8 mouse cellular contexts compared by ENCODE assay signal in genomic region chr7:45705443-45705864, GRCm38 (mm10). TPM values are rescaled to one million over a fixed set of nuclear protein-coding genes. Genes with fewer than 3 reads are reported as not detected.
A peak's percentile ranks its signal among the peaks of the same experiment; 100 is the strongest.
DNase-seq lines count a peak whose midpoint lies in the region; ATAC-seq and TF ChIP-seq lines count a peak whose summit lies in the region.

No protein-coding gene starts in this region.

- in situ Hi-C loops in CH12.LX (cut with MboI; ENCODE audit: low pct_ligation_motif_present, low pct_unique_long_range_greater_than_20kb, low sequenced_read_pairs), result no loop called here

- peak overlapping the region; percentile 96 for H3K4me3 ChIP-seq in cerebellum, adult 2 months (replicated peaks; ENCODE audit: insufficient read depth, low read depth, low read length)
- H3K4me3 ChIP-seq in CH12.LX (replicated peaks in 1 of 3; ENCODE audit: low read depth in 2 of 3, low read length in 2 of 3, poor library complexity in 1 of 3), result peak overlapping the region; percentile 65 to 77 (median 73)
- peak overlapping the region; percentile 72 for H3K4me3 ChIP-seq in heart, embryonic 15.5 days
- peak overlapping the region; percentile 51 for H3K4me3 ChIP-seq in lung, postnatal 0 days (ENCODE audit: low read depth, low read length)

- TF ChIP-seq CTCF in cerebellum, adult 2 months (IDR thresholded peaks at IDR 0.05; ENCODE audit: borderline replicate concordance, insufficient read depth, low read depth, low read length), result no peak
- no peak for TF ChIP-seq CTCF in CH12.LX (conservative IDR thresholded peaks at IDR 0.05 in 1 of 2, IDR thresholded peaks at IDR 0.05 in 1 of 2; ENCODE audit: low read depth in 2 of 2, low read length in 2 of 2)
- TF ChIP-seq CTCF in lung, postnatal 0 days (IDR thresholded peaks at IDR 0.05), result peak; percentile 24; the same call in 1 of the 2 replicates

- H3K27me3 ChIP-seq in cerebellum, adult 2 months (ENCODE audit: control insufficient read depth, insufficient read depth, low read length), result no peaks in the 10 kb centered on the region
- no peaks in the 10 kb centered on the region for H3K27me3 ChIP-seq in CH12.LX (replicated peaks)
- H3K27me3 ChIP-seq in heart, embryonic 15.5 days, result peaks cover 5% of the 10 kb centered on the region
- peaks cover 1% of the 10 kb centered on the region; the same call in 1 of the 2 replicates for H3K27me3 ChIP-seq in lung, postnatal 0 days (replicated peaks; ENCODE audit: insufficient read depth, low read length)

- no peak for TF ChIP-seq RAD21 in CH12.LX (IDR thresholded peaks at IDR 0.05; ENCODE audit: low read depth, low read length)

- peak overlapping the region; percentile 96 for H3K27ac ChIP-seq in cerebellum, adult 2 months (ENCODE audit: insufficient read depth, low read length)
- peak overlapping the region; percentile 31; the same call in 1 of the 2 replicates for H3K27ac ChIP-seq in CH12.LX (ENCODE audit: insufficient read depth, low read depth)
- H3K27ac ChIP-seq in heart, embryonic 15.5 days, result peak overlapping the region; percentile 92
- peak overlapping the region; percentile 70 for H3K27ac ChIP-seq in lung, postnatal 0 days (ENCODE audit: low read length)

- ATAC-seq in heart, embryonic 15.5 days (replicated peaks; ENCODE audit: insufficient number of reproducible peaks, insufficient read depth, low FRiP score, low read depth), result no peak
- no peak; the same call in 1 of the 2 replicates for ATAC-seq in lung, postnatal 0 days
- ATAC-seq in monocyte, adult 5-6 weeks (replicated peaks; ENCODE audit: insufficient number of reproducible peaks, low FRiP score, low TSS enrichment, poor library complexity, severe bottlenecking), result no peak

- no peak for TF ChIP-seq EP300 in CH12.LX (IDR thresholded peaks at IDR 0.05; ENCODE audit: low read length)
- TF ChIP-seq EP300 in lung, postnatal 0 days (IDR thresholded peaks at IDR 0.05), result no peak

- dilution Hi-C loops in CH12.LX (cut with MboI; ENCODE audit: extremely low pct_ligation_motif_present, extremely low pct_unique_long_range_greater_than_20kb, low sequenced_read_pairs), result no loop called here

- H3K36me3 ChIP-seq in CH12.LX (replicated peaks in 1 of 2; ENCODE audit: control insufficient read depth in 1 of 2, insufficient read depth in 1 of 2, low read length in 1 of 2), result peaks cover 3 to 17% of the 10 kb centered on the region in 2 experiments
- H3K36me3 ChIP-seq in heart, embryonic 15.5 days, result peaks cover 4% of the 10 kb centered on the region; the same call in 1 of the 2 replicates
- 0 out of 2 replicates have a peak, but pooled peaks cover 3% of the 10 kb centered on the region for H3K36me3 ChIP-seq in lung, postnatal 0 days (ENCODE audit: insufficient read depth, low read length)

- peak overlapping the region; percentile 99 for H3K4me2 ChIP-seq in CH12.LX (ENCODE audit: insufficient read depth, low read depth, poor library complexity, severe bottlenecking)
- H3K4me2 ChIP-seq in heart, embryonic 15.5 days, result peak overlapping the region; percentile 98
- H3K4me2 ChIP-seq in lung, postnatal 0 days (replicated peaks; ENCODE audit: low read depth, low read length), result peak overlapping the region; percentile 95

- H3K9me3 ChIP-seq in CH12.LX (replicated peaks; ENCODE audit: low read length), result no peaks in the 10 kb centered on the region
- H3K9me3 ChIP-seq in heart, embryonic 15.5 days (replicated peaks), result no peaks in the 10 kb centered on the region
- H3K9me3 ChIP-seq in lung, postnatal 0 days (ENCODE audit: low read length), result no peaks in the 10 kb centered on the region

- H3K79me2 ChIP-seq in CH12.LX (replicated peaks; ENCODE audit: control insufficient read depth, extremely low read depth, insufficient read depth, poor library complexity, severe bottlenecking), result no peaks in the 10 kb centered on the region

- no peak for DNase-seq in cerebellum, adult 2 months
- DNase-seq in cerebellum, postnatal 14 days, result no peak
- no peak for DNase-seq in CH12.LX (ENCODE audit: extremely low read depth)
- no peak for DNase-seq in lung, postnatal 0 days (ENCODE audit: low spot score)
- DNase-seq in thymus, postnatal 0 days (ENCODE audit: low spot score), result peak; percentile 51
- DNase-seq in cerebellum, adult 18-20 months, result no peak

- WGBS in cerebellum, adult 2 months, result under 1% methylated on average over 21 of the region's 21 CpGs
- 2% methylated on average over 21 of the region's 21 CpGs for WGBS in heart, embryonic 15.5 days
- under 1% methylated on average over 21 of the region's 21 CpGs for WGBS in lung, postnatal 0 days

- H3K9ac ChIP-seq in CH12.LX (ENCODE audit: insufficient read depth, low read depth), result peak overlapping the region; percentile 74
- peak overlapping the region; percentile 91 for H3K9ac ChIP-seq in heart, embryonic 15.5 days
- peak overlapping the region; percentile 39; the same call in 1 of the 2 replicates for H3K9ac ChIP-seq in lung, postnatal 0 days (replicated peaks; ENCODE audit: low read depth)

- H3K4me1 ChIP-seq in cerebellum, adult 2 months (ENCODE audit: control insufficient read depth, insufficient read depth, low read length), result peaks cover 28% of the 10 kb centered on the region
- H3K4me1 ChIP-seq in CH12.LX (ENCODE audit: control insufficient read depth in 1 of 2, insufficient read depth in 2 of 2), result peaks cover 2 to 60% of the 10 kb centered on the region in 2 experiments; a peak in 3 of 4 replicates
- peaks cover 59% of the 10 kb centered on the region for H3K4me1 ChIP-seq in heart, embryonic 15.5 days (replicated peaks)
- peaks cover 36% of the 10 kb centered on the region for H3K4me1 ChIP-seq in lung, postnatal 0 days (ENCODE audit: insufficient read depth, low read depth, low read length)

- no peak for TF ChIP-seq POLR2A in cerebellum, adult 2 months (IDR thresholded peaks at IDR 0.05; ENCODE audit: borderline replicate concordance, insufficient read depth, low read length)
- TF ChIP-seq POLR2A in CH12.LX (IDR thresholded peaks at IDR 0.05; ENCODE audit: low read depth, low read length), result no peak

TF ChIP-seq in CH12.LX, 34 proteins besides CTCF, POLR2A, EP300 and RAD21 (continues in another document):
- TF ChIP-seq USF1 (IDR thresholded peaks at IDR 0.05; ENCODE audit: low read depth, low read length) (no peak), GABPA (IDR thresholded peaks at IDR 0.05; ENCODE audit: insufficient replicate concordance, low read depth, low read length) (no peak), USF2 (conservative IDR thresholded peaks at IDR 0.05; ENCODE audit: low read depth, low read length) (no peak), RCOR1 (conservative IDR thresholded peaks at IDR 0.05; ENCODE audit: low read depth, low read length) (no peak), KAT2A (IDR thresholded peaks at IDR 0.05; ENCODE audit: insufficient replicate concordance, low read length) (no peak), MAZ (IDR thresholded peaks at IDR 0.05; ENCODE audit: low read depth, low read length) (no peak)

RNA-seq across cellular contexts. Expression of gene Dbp, which starts 0.6 kb away (rescaled TPM):
- polyA plus RNA-seq in cerebellum, adult 2 months (2012; rRNA removed), result 222 and 239 TPM in 2 replicates
- total RNA-seq in CH12.LX (2012; rRNA removed) (7.9 and 8.5 TPM in 2 replicates), CH12.LX (2014; rRNA removed) (11.0 and 12.4 TPM in 2 replicates)
- 7.2 and 10.4 TPM in 2 replicates for polyA plus RNA-seq in CH12.LX (2012; ENCODE audit: insufficient read length, low read depth)
- 3.0 and 4.3 TPM in 2 replicates for polyA plus RNA-seq in heart, embryonic 15.5 days (2015; fragmentation: Nextera tagmentation; extraction: Ambion mirVana)
- 6.8 and 9.4 TPM in 2 replicates for polyA plus RNA-seq in lung, postnatal 0 days (2015; fragmentation: Nextera tagmentation; extraction: Ambion mirVana)
- 10.6 and 13.4 TPM in 2 replicates for polyA plus RNA-seq in thymus, postnatal 0 days (2015; fragmentation: Nextera tagmentation; extraction: Ambion mirVana)
- 4.3 to 13.1 TPM (median 4.5 TPM) in 3 replicates for total RNA-seq in monocyte, adult 5-6 weeks (2017)

RNA-seq across cellular contexts. Expression of gene Car11, which starts 5.8 kb away (rescaled TPM):
- 164 and 166 TPM in 2 replicates for polyA plus RNA-seq in cerebellum, adult 2 months (2012; rRNA removed)
- total RNA-seq in CH12.LX (2012; rRNA removed) (0.25 TPM in 1 of 2 replicates, not detected in the other), CH12.LX (2014; rRNA removed) (not detected in 2 replicates)
- polyA plus RNA-seq in CH12.LX (2012; ENCODE audit: insufficient read length, low read depth), result 0.61 TPM in 1 of 2 replicates, not detected in the other
- polyA plus RNA-seq in heart, embryonic 15.5 days (2015; fragmentation: Nextera tagmentation; extraction: Ambion mirVana), result 5.1 and 6.0 TPM in 2 replicates
- polyA plus RNA-seq in lung, postnatal 0 days (2015; fragmentation: Nextera tagmentation; extraction: Ambion mirVana), result 1.5 and 2.4 TPM in 2 replicates
- polyA plus RNA-seq in thymus, postnatal 0 days (2015; fragmentation: Nextera tagmentation; extraction: Ambion mirVana), result 0.35 and 0.36 TPM in 2 replicates
- not detected in 3 replicates for total RNA-seq in monocyte, adult 5-6 weeks (2017)

RNA-seq across cellular contexts. Expression of gene Rpl18, which starts 9.8 kb away (rescaled TPM):
- 350 and 359 TPM in 2 replicates for polyA plus RNA-seq in cerebellum, adult 2 months (2012; rRNA removed)
- total RNA-seq in CH12.LX (2012; rRNA removed), result 3,614 and 3,766 TPM in 2 replicates
- 3,153 and 3,204 TPM in 2 replicates for total RNA-seq in CH12.LX (2014; rRNA removed)
- polyA plus RNA-seq in CH12.LX (2012; ENCODE audit: insufficient read length, low read depth), result 2,393 and 2,438 TPM in 2 replicates
- 540 and 572 TPM in 2 replicates for polyA plus RNA-seq in heart, embryonic 15.5 days (2015; fragmentation: Nextera tagmentation; extraction: Ambion mirVana)
- polyA plus RNA-seq in lung, postnatal 0 days (2015; fragmentation: Nextera tagmentation; extraction: Ambion mirVana), result 720 and 782 TPM in 2 replicates
- 1,315 and 1,426 TPM in 2 replicates for polyA plus RNA-seq in thymus, postnatal 0 days (2015; fragmentation: Nextera tagmentation; extraction: Ambion mirVana)
- total RNA-seq in monocyte, adult 5-6 weeks (2017), result 966 to 1,078 TPM (median 1,028 TPM) in 3 replicates

RNA-seq across cellular contexts. Expression of gene Sec1, which starts 11.3 kb away (rescaled TPM):
- polyA plus RNA-seq in cerebellum, adult 2 months (2012; rRNA removed), result 0.29 and 0.64 TPM in 2 replicates
- total RNA-seq in CH12.LX (2012; rRNA removed) (0.04 and 0.08 TPM in 2 replicates), CH12.LX (2014; rRNA removed) (0.18 and 0.26 TPM in 2 replicates)
- 0.33 and 0.46 TPM in 2 replicates for polyA plus RNA-seq in CH12.LX (2012; ENCODE audit: insufficient read length, low read depth)
- 0.13 and 0.34 TPM in 2 replicates for polyA plus RNA-seq in heart, embryonic 15.5 days (2015; fragmentation: Nextera tagmentation; extraction: Ambion mirVana)
- polyA plus RNA-seq in lung, postnatal 0 days (2015; fragmentation: Nextera tagmentation; extraction: Ambion mirVana), result 1.0 and 2.0 TPM in 2 replicates
- polyA plus RNA-seq in thymus, postnatal 0 days (2015; fragmentation: Nextera tagmentation; extraction: Ambion mirVana), result 0.30 and 0.53 TPM in 2 replicates
- not detected in 3 replicates for total RNA-seq in monocyte, adult 5-6 weeks (2017)

RNA-seq across cellular contexts. Expression of gene Sphk2, which starts 12.3 kb away (rescaled TPM):
- 27.7 and 29.3 TPM in 2 replicates for polyA plus RNA-seq in cerebellum, adult 2 months (2012; rRNA removed)
- total RNA-seq in CH12.LX (2012; rRNA removed) (16.6 and 19.2 TPM in 2 replicates), CH12.LX (2014; rRNA removed) (7.3 and 9.4 TPM in 2 replicates)
- polyA plus RNA-seq in CH12.LX (2012; ENCODE audit: insufficient read length, low read depth), result 21.8 and 22.4 TPM in 2 replicates
- 13.7 and 21.0 TPM in 2 replicates for polyA plus RNA-seq in heart, embryonic 15.5 days (2015; fragmentation: Nextera tagmentation; extraction: Ambion mirVana)
- polyA plus RNA-seq in lung, postnatal 0 days (2015; fragmentation: Nextera tagmentation; extraction: Ambion mirVana), result 17.9 and 18.2 TPM in 2 replicates
- polyA plus RNA-seq in thymus, postnatal 0 days (2015; fragmentation: Nextera tagmentation; extraction: Ambion mirVana), result 19.8 and 21.8 TPM in 2 replicates
- 11.0 to 15.9 TPM (median 11.5 TPM) in 3 replicates for total RNA-seq in monocyte, adult 5-6 weeks (2017)

Comparison
In these comparisons a context has a peak if more than half of its experiments do, and no peak if none do; other contexts are left out.
1. H3K27ac ChIP-seq: peak in every context shown above with its lines; median percentile 96 in cerebellum, adult 2 months; 92 in heart, embryonic 15.5 days; 70 in lung, postnatal 0 days; 31 in CH12.LX.
2. H3K9ac ChIP-seq: peak in every context shown above with its lines; median percentile 91 in heart, embryonic 15.5 days; 74 in CH12.LX; 39 in lung, postnatal 0 days.
3. RNA of gene Dbp, which starts 0.6 kb away (polyA plus RNA-seq): 222 to 239 TPM in cerebellum, adult 2 months; 10.6 to 13.4 TPM in thymus, postnatal 0 days, 7.2 to 10.4 TPM in CH12.LX, 6.8 to 9.4 TPM in lung, postnatal 0 days and 3.0 to 4.3 TPM in heart, embryonic 15.5 days; every median in the first group is over 10 times any median in the second.
4. RNA of gene Car11, which starts 5.8 kb away (polyA plus RNA-seq): 164 to 166 TPM in cerebellum, adult 2 months; 5.1 to 6.0 TPM in heart, embryonic 15.5 days, 1.5 to 2.4 TPM in lung, postnatal 0 days, 0.35 to 0.36 TPM in thymus, postnatal 0 days and 0.61 TPM in CH12.LX; every median in the first group is over 10 times any median in the second.
5. Peak in every context shown above with its lines, with median percentiles within 50 percentile points of each other: H3K4me3 ChIP-seq and H3K4me2 ChIP-seq.